Mouse (Mus musculus) embryonic facial prominence, embryonic 12.5 days (tissue): ENCODE results near the gene Aspscr1. TPM values are rescaled to one million over a fixed set of nuclear protein-coding genes. Genes with fewer than 3 reads are reported as not detected.

Experiments used
- microRNA-seq: library from miRNA; unstranded; fragments of <30 nt; microRNA quantifications from one replicate; pipeline ENCODE4, GENCODE M21; 2017
- polyA plus RNA-seq: library from polyadenylated mRNA; unstranded; fragments of >200 nt; fragmentation: Nextera tagmentation; extraction: Ambion mirVana; gene quantifications from 2 replicates; pipeline ENCODE4 v1.2.1, GENCODE M21; 2016

Gene Aspscr1
- polyA plus RNA-seq, 1 experiment from 2014 or later: 131 TPM

Small RNA genes lying within 50 kb of the gene (microRNA-seq; reads per million reads assigned to microRNA genes)
- gene Mir6936: 1.8 reads per million, percentile 3 among the genes with 10 or more reads in this experiment

Other genes with a start within 250 kb of the Aspscr1 start
- 48.8 and 52.9 TPM in 2 replicates for gene Nploc4, start 235.3 kb upstream of the Aspscr1 start, polyA plus RNA-seq
- 2.1 and 3.6 TPM in 2 replicates for gene Tspan10, start 230.3 kb upstream of the Aspscr1 start, polyA plus RNA-seq
- gene Pde6g, start 219.5 kb upstream of the Aspscr1 start, polyA plus RNA-seq: 0.28 TPM in 1 of 2 replicates, not detected in the other
- gene Oxld1, start 214.9 kb upstream of the Aspscr1 start, polyA plus RNA-seq: 11.2 and 12.0 TPM in 2 replicates
- 41.8 and 42.2 TPM in 2 replicates for gene Ccdc137, start 214.9 kb upstream of the Aspscr1 start, polyA plus RNA-seq
- gene Arl16, start 205.4 kb upstream of the Aspscr1 start, polyA plus RNA-seq: 62.9 and 64.2 TPM in 2 replicates
- gene Mrpl12, start 188.4 kb upstream of the Aspscr1 start, polyA plus RNA-seq: 126 and 128 TPM in 2 replicates
- 52.6 and 57.4 TPM in 2 replicates for gene Slc25a10, start 181.1 kb upstream of the Aspscr1 start, polyA plus RNA-seq
- gene Gcgr, start 142.3 kb upstream of the Aspscr1 start, polyA plus RNA-seq: 1.7 and 2.1 TPM in 2 replicates
- gene Mcrip1, start 123.2 kb upstream of the Aspscr1 start, polyA plus RNA-seq: 234 and 242 TPM in 2 replicates
- 0.36 TPM in 1 of 2 replicates, not detected in the other for gene Ppp1r27, start 121.8 kb upstream of the Aspscr1 start, polyA plus RNA-seq
- gene P4hb, start 99.7 kb upstream of the Aspscr1 start, polyA plus RNA-seq: 622 and 637 TPM in 2 replicates
- gene Arhgdia, start 91.3 kb upstream of the Aspscr1 start, polyA plus RNA-seq: 561 and 568 TPM in 2 replicates
- gene Alyref, start 74.6 kb upstream of the Aspscr1 start, polyA plus RNA-seq: 683 and 688 TPM in 2 replicates
- gene Anapc11, start 74.6 kb upstream of the Aspscr1 start, polyA plus RNA-seq: 191 and 198 TPM in 2 replicates
- gene Npb, start 64.5 kb upstream of the Aspscr1 start, polyA plus RNA-seq: 0.99 TPM in 1 of 2 replicates, not detected in the other
- gene Pcyt2, start 55.0 kb upstream of the Aspscr1 start, polyA plus RNA-seq: 143 and 147 TPM in 2 replicates
- 29.7 and 30.4 TPM in 2 replicates for gene Sirt7, start 47.7 kb upstream of the Aspscr1 start, polyA plus RNA-seq
- gene Mafg, start 39.4 kb upstream of the Aspscr1 start, polyA plus RNA-seq: 33.6 and 34.8 TPM in 2 replicates
- gene Pycr1, start 29.2 kb upstream of the Aspscr1 start, polyA plus RNA-seq: 25.3 and 26.5 TPM in 2 replicates
- 0.47 TPM in 1 of 2 replicates, not detected in the other for gene Myadml2, start 24.8 kb upstream of the Aspscr1 start, polyA plus RNA-seq
- 5.1 and 6.3 TPM in 2 replicates for gene Notum, start 11.8 kb upstream of the Aspscr1 start, polyA plus RNA-seq
- 131 TPM in 2 replicates for gene Cenpx, start 40.8 kb downstream of the Aspscr1 start, polyA plus RNA-seq
- 77.5 and 83.7 TPM in 2 replicates for gene Lrrc45, start 41.0 kb downstream of the Aspscr1 start, polyA plus RNA-seq
- gene Rac3, start 48.5 kb downstream of the Aspscr1 start, polyA plus RNA-seq: 59.7 and 62.8 TPM in 2 replicates
- 11.5 and 12.3 TPM in 2 replicates for gene Dcxr, start 54.3 kb downstream of the Aspscr1 start, polyA plus RNA-seq
- 5.9 and 6.1 TPM in 2 replicates for gene Cbr2, start 59.1 kb downstream of the Aspscr1 start, polyA plus RNA-seq
- gene Hmga1b, start 89.8 kb downstream of the Aspscr1 start, polyA plus RNA-seq: 4.2 and 5.8 TPM in 2 replicates
- gene Rfng, start 111.2 kb downstream of the Aspscr1 start, polyA plus RNA-seq: 47.0 and 47.2 TPM in 2 replicates
- 243 and 245 TPM in 2 replicates for gene Gps1, start 111.3 kb downstream of the Aspscr1 start, polyA plus RNA-seq
- gene Dus1l, start 123.4 kb downstream of the Aspscr1 start, polyA plus RNA-seq: 66.1 and 70.5 TPM in 2 replicates
- 74.2 and 77.0 TPM in 2 replicates for gene Fasn, start 151.6 kb downstream of the Aspscr1 start, polyA plus RNA-seq